Mouse (Mus musculus) ZHBTc4 (cell line): ENCODE measurements around the gene Gm29427.

Source experiments
- DNase-seq: peaks from one replicate; pipeline ENCODE4 v3.0.0-alpha.2; 2011; ENCODE audit warnings: low read depth, low spot score

Gm29427 gene

DNA sequence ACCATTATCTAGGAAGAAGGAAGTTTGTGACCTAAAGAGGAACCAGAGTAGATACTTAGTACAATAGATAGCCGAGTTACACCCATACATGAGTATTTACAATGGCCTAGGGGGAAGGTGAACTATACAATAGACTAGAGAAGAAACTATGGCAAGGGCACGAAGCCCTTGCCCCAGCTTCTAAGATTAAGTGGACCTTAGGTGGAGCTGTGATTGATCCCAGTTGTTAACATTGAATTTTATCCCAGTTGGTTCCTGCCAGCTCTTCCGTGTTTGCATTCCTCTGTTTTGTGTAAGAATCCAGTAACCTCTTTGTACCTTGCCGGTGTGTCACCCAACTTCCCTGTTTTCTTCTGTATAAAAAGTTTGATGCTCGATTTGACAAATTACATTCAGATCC is 52.0 kb downstream of the Gm29427 start:
- DNase-seq, result peak; percentile 80

- DNase-seq, result no peak
Measured at GRCm38 (mm10) chr1:130661454-130661853, 54.1 kb downstream of the Gm29427 start, which contains the start of gene C4bp. Gene C4bp (minus strand): TSS chr1:130661632.

- DNase-seq, result peak; percentile 66
Measured at GRCm38 (mm10) chr1:130659641-130660040, 56.0 kb downstream of the Gm29427 start.

- no peak for DNase-seq
Measured at GRCm38 (mm10) chr1:130644103-130644502, 71.5 kb downstream of the Gm29427 start.

- DNase-seq, result no peak
Measured at GRCm38 (mm10) chr1:130640967-130641366, 74.6 kb downstream of the Gm29427 start.

DNA sequence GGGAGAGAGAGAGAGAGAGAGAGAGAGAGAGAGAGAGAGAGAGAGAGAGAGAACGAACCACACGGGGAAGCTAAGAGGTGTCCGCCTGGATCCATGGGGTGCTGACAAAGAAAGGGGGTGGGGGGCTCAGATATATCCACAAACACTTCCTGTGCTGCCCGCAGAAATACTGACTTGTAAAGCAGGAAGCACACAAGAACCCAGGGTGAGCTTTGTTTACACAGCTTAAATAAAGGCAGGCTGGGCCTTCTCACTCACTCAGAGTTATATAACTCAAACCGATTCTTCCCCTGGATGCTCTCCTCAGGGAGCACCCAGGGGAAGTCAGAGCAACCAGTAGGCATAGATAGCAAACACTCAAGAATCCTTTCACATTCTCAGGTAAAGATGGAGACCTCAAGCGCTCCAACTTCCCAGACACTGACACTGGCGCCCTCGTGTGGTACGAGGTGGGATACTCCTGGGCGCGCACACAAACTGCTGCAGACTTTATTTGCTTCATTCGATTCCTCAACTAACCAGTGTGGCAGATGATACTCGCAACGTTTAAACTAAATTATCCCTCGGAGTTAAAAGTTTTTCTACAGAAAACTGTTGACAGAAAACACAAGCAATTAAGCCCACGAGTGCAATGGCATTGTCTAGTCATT is 81.7 kb downstream of the Gm29427 start:
- DNase-seq, result peak; percentile 84

GRCm38 (mm10) chr1:130633316-130633715 is 82.3 kb downstream of the Gm29427 start:
- DNase-seq, result no peak

DNA sequence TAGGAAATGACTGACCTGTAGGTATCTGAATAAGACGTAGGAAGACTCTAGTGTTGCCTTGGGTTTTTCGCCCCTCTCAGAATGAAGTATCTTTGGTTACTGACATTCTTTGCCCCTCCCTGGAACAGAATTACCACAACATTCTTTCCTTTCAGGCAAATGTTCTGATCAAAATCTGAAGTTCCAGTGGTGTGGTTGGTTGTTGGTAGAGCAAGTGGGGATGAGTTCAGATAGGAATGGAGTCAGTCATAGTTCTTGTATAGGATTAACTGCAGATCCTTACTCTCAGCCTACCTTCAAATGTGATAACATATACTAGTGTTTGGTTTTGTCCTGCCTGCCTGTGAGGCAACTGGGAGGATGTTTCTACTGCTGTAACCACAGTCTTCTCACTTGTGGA is 86.1 kb downstream of the Gm29427 start, which contains the start of gene Zp3r:
Zp3r (minus strand) TSS at position 101 of the 400 bp plus-strand sequence.
- no peak for DNase-seq
